Mouse (Mus musculus) retina, postnatal 1 day (tissue): ENCODE measurements around the gene Spc25.

ENCODE experiments used
- DNase-seq: peaks from one replicate; pipeline ENCODE4 v3.0.0-alpha.2; 2012

Gene Spc25

GRCm38 (mm10) chr2:69175296-69175695, 30.7 kb downstream of the Spc25 start:
- no peak for DNase-seq

GRCm38 (mm10) chr2:69170395-69171077, 35.5 kb downstream of the Spc25 start:
- DNase-seq: no peak

- no peak for DNase-seq
These were observed 47.1 kb downstream of the Spc25 start for GRCm38 (mm10) chr2:69158907-69159306.

- no peak for DNase-seq
These were observed 49.7 kb downstream of the Spc25 start for GRCm38 (mm10) chr2:69156283-69156682.

GRCm38 (mm10) chr2:69155861-69156260, 50.1 kb downstream of the Spc25 start:
- no peak for DNase-seq

GRCm38 (mm10) chr2:69150841-69151240, 55.2 kb downstream of the Spc25 start:
- DNase-seq: peak; percentile 85

- DNase-seq: no peak
These were observed 56.8 kb downstream of the Spc25 start for GRCm38 (mm10) chr2:69149154-69149553.

- no peak for DNase-seq
These were observed 57.3 kb downstream of the Spc25 start for GRCm38 (mm10) chr2:69148691-69149090.
